Mouse (Mus musculus) intestine, embryonic 15.5 days (tissue): ENCODE measurements at regions not wholly inside any gene's neighbourhood (a gene's known extent, or its start where the extent isn't known, plus 50 kb on each side); places are given as distances from the start of the nearest gene placed in this dataset.

ENCODE experiments used
- ATAC-seq: fragments of 200-750 bp; cut with Nextera tagmentation; 2 replicates; pipeline ENCODE4 v1.8.0; 2017; ENCODE audit warnings: moderate TSS enrichment, moderate library complexity
- H3K27ac ChIP-seq: fragments of 300-500 bp; sonication (generic); 2 replicates; pipeline ENCODE4 v1.5.1; 2015; ENCODE audit warnings: mild to moderate bottlenecking, inconsistent platforms
- H3K27me3 ChIP-seq: fragments of 300-500 bp; sonication (generic); replicated peaks from 2 replicates; pipeline ENCODE4 v1.6.1; 2015; ENCODE audit warnings: inconsistent platforms
- H3K36me3 ChIP-seq: fragments of 300-500 bp; sonication (generic); 2 replicates; pipeline ENCODE4 v1.6.1; 2015; ENCODE audit warnings: inconsistent platforms
- H3K4me1 ChIP-seq: fragments of 300-500 bp; sonication (generic); replicated peaks from 2 replicates; pipeline ENCODE4 v1.6.1; 2015; ENCODE audit warnings: inconsistent platforms
- H3K4me2 ChIP-seq: fragments of 300-500 bp; sonication (generic); replicated peaks from 2 replicates; pipeline ENCODE4 v1.6.1; 2015; ENCODE audit warnings: mild to moderate bottlenecking, inconsistent platforms
- H3K4me3 ChIP-seq: fragments of 300-500 bp; sonication (generic); replicated peaks from 2 replicates; pipeline ENCODE4 v1.5.1; 2015; ENCODE audit warnings: inconsistent platforms
- H3K9ac ChIP-seq: fragments of 300-500 bp; sonication (generic); 2 replicates; pipeline ENCODE4 v1.6.1; 2015; ENCODE audit warnings: inconsistent platforms
- H3K9me3 ChIP-seq: fragments of 300-500 bp; sonication (generic); 2 replicates; pipeline ENCODE4 v1.6.1; 2016; ENCODE audit warnings: inconsistent platforms
- WGBS: fragments of 180-500 bp; shearing (Covaris S2); methylation state at CpG from one replicate; pipeline ENCODE4 v1.1.7; 2015; 5-methylcytosine and 5-hydroxymethylcytosine counted together

DNA sequence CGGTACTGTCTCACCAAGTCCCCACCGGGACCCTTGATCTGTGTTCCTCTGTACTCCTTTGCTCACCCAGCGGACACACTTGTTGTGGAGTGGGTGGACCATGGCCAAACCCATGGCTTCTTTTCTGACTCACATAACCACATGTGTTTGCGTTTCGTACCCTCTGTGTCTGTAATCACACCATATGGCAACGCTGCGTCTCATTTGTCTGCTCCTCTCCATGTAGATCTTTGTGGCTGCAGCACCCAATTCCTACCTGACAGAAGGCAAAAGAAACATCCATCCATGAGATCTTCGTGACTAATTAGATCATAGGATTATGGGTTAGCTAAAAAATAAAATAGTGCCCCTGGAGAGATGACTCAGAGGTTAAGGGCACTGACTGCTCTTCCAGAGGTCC is 435.2 kb upstream of the Cd180 start:
- H3K9me3 ChIP-seq = no peaks in the 10 kb centered on the region
- no peak overlapping the region for H3K4me3 ChIP-seq
- H3K4me1 ChIP-seq = no peaks in the 10 kb centered on the region
- H3K27ac ChIP-seq = no peak overlapping the region
- 93% methylated on average over 8 of the region's 8 CpGs for WGBS
- ATAC-seq = no peak
- no peaks in the 10 kb centered on the region for H3K36me3 ChIP-seq
- H3K27me3 ChIP-seq = no peaks in the 10 kb centered on the region
- H3K9ac ChIP-seq = no peak overlapping the region
- no peak overlapping the region for H3K4me2 ChIP-seq

DNA sequence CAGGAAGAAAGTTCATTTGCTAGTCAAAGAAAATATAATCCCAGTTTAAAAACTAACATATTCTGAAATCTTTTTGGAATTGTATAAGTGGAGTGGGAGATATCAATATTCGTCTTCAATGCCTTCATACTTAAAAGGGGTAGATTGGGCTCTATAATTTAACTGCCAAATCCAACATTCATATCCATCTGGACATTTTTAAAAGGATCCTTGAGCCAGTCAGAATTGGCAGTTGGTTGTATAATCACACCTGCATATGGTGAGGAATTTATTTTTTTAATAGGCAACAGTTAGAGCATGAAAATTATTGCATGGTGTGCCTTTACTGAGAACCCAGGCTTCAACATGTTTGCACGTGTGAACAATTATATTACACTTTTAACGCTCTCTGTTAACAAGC is 419.5 kb upstream of the Cd180 start:
- WGBS = 90% methylated on average over 3 of the region's 3 CpGs
- Histone ChIP-seq H3K36me3 (no peaks in the 10 kb centered on the region), H3K27me3 (no peaks in the 10 kb centered on the region), H3K9me3 (no peaks in the 10 kb centered on the region), H3K9ac (no peak overlapping the region), H3K4me3 (no peak overlapping the region), H3K27ac (no peak overlapping the region), H3K4me1 (no peaks in the 10 kb centered on the region; the same call in 1 of the 2 replicates), H3K4me2 (no peak overlapping the region)
- no peak for ATAC-seq

DNA sequence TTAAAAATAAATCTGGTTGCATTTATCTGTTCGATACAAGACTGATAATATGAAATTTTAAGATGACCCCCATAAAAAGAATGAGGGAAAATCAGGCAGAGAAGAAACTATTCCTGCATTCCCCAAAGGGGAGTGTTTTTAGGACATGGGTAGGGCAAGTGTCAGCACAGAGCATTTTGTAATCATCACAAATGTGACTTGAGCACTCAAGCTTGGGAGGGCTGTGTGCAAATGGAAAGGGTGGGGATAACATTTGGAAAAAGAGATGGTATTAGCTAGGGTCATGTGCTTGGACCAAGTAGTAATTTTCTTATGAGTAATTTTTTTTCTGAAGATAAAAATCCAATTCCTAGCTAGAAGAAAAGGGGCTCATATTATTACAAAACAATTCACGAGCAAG is 418.1 kb upstream of the Cd180 start:
- H3K27me3 ChIP-seq = no peaks in the 10 kb centered on the region
- ATAC-seq = no peak

DNA sequence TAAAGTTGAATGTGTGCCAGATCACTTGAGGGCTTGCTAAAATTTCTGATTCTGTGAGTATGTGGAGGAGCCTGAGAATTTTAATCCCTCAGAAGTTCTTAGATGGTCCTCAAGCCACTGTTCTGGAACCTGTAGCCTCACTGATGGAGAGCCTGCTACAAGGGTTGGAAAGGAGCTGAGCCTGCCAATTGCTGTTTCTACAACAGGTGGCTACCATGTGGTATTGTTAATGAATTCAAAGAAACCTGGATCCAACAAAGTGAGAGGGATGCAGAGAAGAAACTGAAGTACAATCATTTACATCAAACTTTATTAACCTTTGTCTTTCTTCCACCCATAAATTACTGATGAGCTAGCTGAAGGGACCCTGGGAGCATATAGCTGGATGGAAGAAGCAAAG is 416.5 kb upstream of the Cd180 start:
- H3K27ac ChIP-seq = no peak overlapping the region
- no peak overlapping the region for H3K4me2 ChIP-seq
- no peaks in the 10 kb centered on the region for H3K27me3 ChIP-seq
- no peak overlapping the region for H3K9ac ChIP-seq
- no peak overlapping the region for H3K4me3 ChIP-seq
- H3K36me3 ChIP-seq = no peaks in the 10 kb centered on the region
- H3K9me3 ChIP-seq = no peaks in the 10 kb centered on the region
- ATAC-seq = no peak
- H3K4me1 ChIP-seq = no peaks in the 10 kb centered on the region; the same call in 1 of the 2 replicates

More for the DNA sequence above, 418.1 kb upstream of the Cd180 start:
- H3K27ac ChIP-seq = no peak overlapping the region
- no peaks in the 10 kb centered on the region; the same call in 1 of the 2 replicates for H3K4me1 ChIP-seq
- no peaks in the 10 kb centered on the region for H3K9me3 ChIP-seq
- no peak overlapping the region for H3K9ac ChIP-seq
- WGBS = 79% methylated on average over 2 of the region's 2 CpGs
- H3K4me2 ChIP-seq = no peak overlapping the region
- no peak overlapping the region for H3K4me3 ChIP-seq
- no peaks in the 10 kb centered on the region for H3K36me3 ChIP-seq

DNA sequence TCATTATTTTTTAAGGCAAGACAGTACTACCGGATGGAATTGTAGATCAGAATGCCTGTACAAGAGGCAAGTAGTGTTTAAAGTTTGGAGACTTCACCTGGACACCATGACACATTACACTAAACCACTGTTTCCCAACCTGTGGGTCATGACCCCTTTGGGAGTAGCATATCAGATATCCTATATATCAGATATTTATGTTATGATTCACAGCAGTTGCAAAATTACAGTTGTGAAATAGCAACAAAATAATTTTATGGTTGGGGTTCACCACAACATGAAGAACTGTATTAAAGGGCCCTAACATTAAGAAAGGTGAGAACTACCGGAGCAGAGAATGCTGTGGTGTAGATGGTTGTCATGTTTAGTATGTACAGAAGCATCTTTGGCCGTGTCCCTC is 413.2 kb upstream of the Cd180 start:
- no peaks in the 10 kb centered on the region for H3K36me3 ChIP-seq
- no peaks in the 10 kb centered on the region; the same call in 1 of the 2 replicates for H3K4me1 ChIP-seq
- H3K27me3 ChIP-seq = no peaks in the 10 kb centered on the region
- H3K9ac ChIP-seq = no peak overlapping the region
- WGBS = 93% methylated on average over 3 of the region's 3 CpGs
- no peak for ATAC-seq
- no peak overlapping the region for H3K4me2 ChIP-seq
- H3K27ac ChIP-seq = no peak overlapping the region
- H3K4me3 ChIP-seq = no peak overlapping the region
- no peaks in the 10 kb centered on the region for H3K9me3 ChIP-seq

DNA sequence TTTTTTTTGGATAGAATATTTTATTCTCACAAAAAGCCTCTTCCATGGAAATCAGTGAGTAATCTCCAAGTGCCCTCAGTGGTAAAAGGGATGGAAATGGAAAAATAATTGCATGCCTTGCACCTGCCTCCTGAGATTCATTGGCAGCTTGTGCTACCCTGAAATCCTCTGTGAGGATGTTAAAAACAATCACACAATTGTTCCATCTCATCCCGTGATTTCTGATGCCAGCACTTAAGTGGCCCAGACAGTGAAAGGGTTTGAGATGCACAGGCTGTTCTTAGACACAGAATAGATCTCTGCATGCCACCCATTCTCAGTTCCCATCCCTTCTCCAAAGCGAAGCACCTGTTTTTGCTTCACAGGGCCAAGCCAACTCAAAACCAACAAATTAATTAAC is 398.9 kb upstream of the Cd180 start:
- Histone ChIP-seq H3K27ac (no peak overlapping the region), H3K36me3 (no peaks in the 10 kb centered on the region), H3K4me3 (no peak overlapping the region), H3K4me1 (no peaks in the 10 kb centered on the region), H3K4me2 (no peak overlapping the region), H3K9ac (no peak overlapping the region), H3K9me3 (no peaks in the 10 kb centered on the region), H3K27me3 (no peaks in the 10 kb centered on the region)
- no peak for ATAC-seq
- WGBS = 86% methylated on average over 2 of the region's 2 CpGs

DNA sequence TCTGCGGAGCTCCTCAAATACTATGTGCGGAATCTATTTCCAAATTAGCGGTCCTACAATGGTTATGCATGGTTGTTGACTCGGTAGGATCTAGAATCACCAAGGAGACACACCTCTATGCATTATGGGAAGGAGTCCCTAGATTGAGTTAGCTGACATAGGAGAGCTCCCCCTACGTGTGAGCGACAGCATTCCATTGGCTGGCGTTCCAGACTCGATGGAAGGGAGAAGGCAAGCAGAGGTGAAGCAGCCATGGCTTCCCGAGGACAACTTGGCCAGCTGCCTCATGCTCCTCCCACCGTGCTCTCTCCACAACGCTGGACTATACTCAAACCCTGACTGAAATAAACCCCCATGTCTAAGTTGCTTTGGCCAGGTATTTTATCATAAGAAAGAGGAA is 398.3 kb upstream of the Cd180 start:
- no peak overlapping the region for H3K4me2 ChIP-seq
- ATAC-seq = no peak
- H3K4me3 ChIP-seq = no peak overlapping the region
- no peaks in the 10 kb centered on the region for H3K27me3 ChIP-seq
- no peaks in the 10 kb centered on the region for H3K9me3 ChIP-seq
- no peaks in the 10 kb centered on the region for H3K36me3 ChIP-seq
- no peak overlapping the region for H3K9ac ChIP-seq
- H3K27ac ChIP-seq = no peak overlapping the region
- 81% methylated on average over 11 of the region's 11 CpGs for WGBS
- H3K4me1 ChIP-seq = no peaks in the 10 kb centered on the region

DNA sequence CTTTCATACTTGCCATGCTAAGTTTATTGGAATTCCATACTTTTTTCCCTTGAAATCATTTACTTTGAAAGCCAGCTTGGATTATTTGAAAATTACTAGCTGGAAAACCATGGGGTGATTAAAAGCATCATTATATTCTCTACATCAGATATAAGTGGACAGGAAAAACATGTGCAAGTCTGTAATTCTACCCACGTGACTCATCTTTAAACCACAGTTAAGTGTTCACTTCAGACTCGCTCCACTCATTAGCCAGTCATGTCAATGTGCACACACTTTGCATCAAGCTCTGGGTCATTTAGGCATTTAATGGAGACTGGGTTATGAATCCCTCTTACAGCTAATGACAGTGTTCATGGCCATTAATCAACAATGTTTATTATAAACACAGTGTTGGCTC is 385.4 kb upstream of the Cd180 start:
- 42% methylated on average over 2 of the region's 2 CpGs for WGBS
- Histone ChIP-seq H3K9me3 (no peaks in the 10 kb centered on the region), H3K4me2 (no peak overlapping the region), H3K9ac (no peak overlapping the region), H3K4me1 (no peaks in the 10 kb centered on the region), H3K27me3 (no peaks in the 10 kb centered on the region), H3K27ac (no peak overlapping the region), H3K36me3 (no peaks in the 10 kb centered on the region), H3K4me3 (no peak overlapping the region)
- ATAC-seq = peak; percentile 43; the same call in 1 of the 2 replicates

DNA sequence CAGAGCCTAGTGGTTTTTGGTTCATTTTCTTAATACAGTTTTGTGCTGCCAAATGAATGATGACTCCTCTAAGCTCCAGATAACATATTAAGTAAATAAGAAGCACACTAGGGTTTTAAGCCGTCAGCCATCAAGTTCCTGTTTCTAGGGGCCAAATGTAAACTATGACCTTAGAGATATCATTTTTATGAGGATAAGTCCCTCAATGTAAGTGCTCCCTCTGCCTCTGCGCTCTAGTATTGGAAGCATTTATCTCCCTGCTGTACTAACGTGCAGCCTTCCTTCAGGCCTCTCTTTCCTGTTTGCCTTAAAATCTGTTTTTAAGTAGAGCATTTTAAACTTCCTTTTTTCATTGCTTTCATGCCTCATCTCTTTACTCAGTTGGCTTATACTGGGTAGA is 381.3 kb upstream of the Cd180 start:
- Histone ChIP-seq H3K9ac (no peak overlapping the region), H3K9me3 (no peaks in the 10 kb centered on the region), H3K27me3 (no peaks in the 10 kb centered on the region), H3K27ac (no peak overlapping the region), H3K4me3 (no peak overlapping the region), H3K4me1 (no peaks in the 10 kb centered on the region), H3K36me3 (no peaks in the 10 kb centered on the region), H3K4me2 (no peak overlapping the region)
- no peak for ATAC-seq
- WGBS = 10% methylated on average over 3 of the region's 3 CpGs

DNA sequence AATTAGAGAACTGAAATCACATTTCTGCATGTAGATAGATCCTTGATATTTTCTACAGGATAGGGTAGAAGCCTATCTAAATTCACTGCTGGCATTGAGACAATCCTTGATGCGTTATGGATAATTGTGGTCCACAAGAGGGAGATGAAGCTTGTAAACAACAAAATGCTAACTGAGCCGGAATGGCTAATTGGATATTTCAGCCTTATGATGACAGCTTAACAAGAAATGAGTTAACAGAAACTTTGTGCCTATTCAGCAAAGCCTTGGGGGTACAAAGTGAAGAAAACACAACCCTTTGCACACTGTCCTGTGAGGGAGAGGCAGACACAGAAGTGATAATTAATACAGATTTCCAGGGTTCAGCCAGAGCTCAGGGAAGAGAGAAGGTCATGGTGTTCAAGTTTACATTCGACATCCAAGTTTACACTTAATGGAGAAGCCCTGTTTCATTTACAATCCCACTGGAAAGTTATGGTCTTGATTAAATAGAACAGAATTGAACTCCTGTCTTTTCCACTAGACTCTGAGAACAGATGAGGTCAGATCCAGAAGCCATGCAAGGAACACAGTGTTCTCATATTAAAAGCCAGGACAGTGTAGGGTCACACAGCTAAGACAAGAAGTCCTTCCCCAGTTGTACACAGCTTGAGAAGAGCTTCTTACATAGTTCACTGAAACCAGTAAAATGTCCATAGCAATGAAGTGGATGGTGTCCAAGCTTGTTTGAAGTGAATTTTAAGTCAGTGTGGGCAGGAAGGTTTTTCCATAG is 377.3 kb upstream of the Cd180 start:
- WGBS = 69% methylated on average over 3 of the region's 3 CpGs

DNA sequence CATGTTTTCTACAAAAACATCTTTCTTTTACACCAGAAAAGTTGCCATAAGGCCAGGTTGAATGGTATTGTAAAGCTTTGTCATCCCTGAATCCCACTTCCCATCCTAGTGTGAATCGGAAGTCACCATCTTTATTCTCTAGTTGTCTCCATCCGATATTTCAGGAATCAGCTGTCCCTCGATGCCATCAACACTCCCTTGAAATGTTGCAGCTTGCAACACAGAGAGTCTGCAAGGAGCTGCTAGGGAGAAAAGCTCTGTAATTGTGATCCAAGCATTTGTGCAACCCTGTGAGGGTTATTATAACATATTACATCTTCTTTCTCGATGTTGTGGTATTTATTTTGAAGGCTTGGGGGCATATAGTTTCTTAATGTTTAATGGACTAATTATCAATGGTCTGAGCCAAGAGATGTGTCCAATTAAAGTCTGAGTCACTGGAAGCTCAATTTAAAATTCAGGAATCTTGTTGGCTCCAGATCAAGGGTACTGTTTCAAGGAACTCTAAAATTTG is 374.4 kb upstream of the Cd180 start:
- ATAC-seq = no peak
- Histone ChIP-seq H3K27ac (no peak overlapping the region), H3K36me3 (no peaks in the 10 kb centered on the region), H3K9ac (no peak overlapping the region), H3K4me2 (no peak overlapping the region), H3K27me3 (no peaks in the 10 kb centered on the region), H3K4me1 (no peaks in the 10 kb centered on the region), H3K4me3 (no peak overlapping the region), H3K9me3 (no peaks in the 10 kb centered on the region)
- 74% methylated on average over 4 of the region's 4 CpGs for WGBS

More for the DNA sequence above, 377.3 kb upstream of the Cd180 start:
- no peak overlapping the region for H3K4me2 ChIP-seq
- no peak overlapping the region for H3K9ac ChIP-seq
- H3K27me3 ChIP-seq = no peaks in the 10 kb centered on the region
- no peaks in the 10 kb centered on the region for H3K36me3 ChIP-seq
- H3K27ac ChIP-seq = no peak overlapping the region
- H3K4me1 ChIP-seq = no peaks in the 10 kb centered on the region
- no peak overlapping the region for H3K4me3 ChIP-seq
- no peaks in the 10 kb centered on the region for H3K9me3 ChIP-seq
- ATAC-seq = no peak

DNA sequence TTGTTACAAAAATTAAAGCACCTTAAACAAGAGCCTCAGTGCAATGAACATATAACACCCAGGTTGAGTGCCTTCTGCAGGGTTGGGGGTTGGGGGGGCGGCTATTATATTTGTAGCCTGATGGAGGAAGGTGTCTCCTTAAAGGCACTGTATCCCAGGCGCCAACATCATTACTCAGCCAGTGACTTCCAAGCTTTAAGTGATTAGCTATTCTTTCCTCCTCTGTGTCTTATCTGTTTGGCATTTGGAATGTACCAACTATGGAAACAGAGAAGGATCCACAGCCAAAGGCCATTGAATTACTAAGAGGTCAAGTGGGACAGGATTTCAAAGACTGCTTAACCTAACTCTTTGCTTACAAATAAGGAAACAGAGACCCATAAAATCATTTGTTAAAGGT is 373.9 kb upstream of the Cd180 start:
- Histone ChIP-seq H3K27me3 (no peaks in the 10 kb centered on the region), H3K9ac (no peak overlapping the region), H3K4me3 (no peak overlapping the region), H3K4me1 (no peaks in the 10 kb centered on the region), H3K9me3 (no peaks in the 10 kb centered on the region), H3K27ac (no peak overlapping the region), H3K4me2 (no peak overlapping the region), H3K36me3 (no peaks in the 10 kb centered on the region)
- no peak for ATAC-seq
- WGBS = 68% methylated on average over 2 of the region's 2 CpGs

DNA sequence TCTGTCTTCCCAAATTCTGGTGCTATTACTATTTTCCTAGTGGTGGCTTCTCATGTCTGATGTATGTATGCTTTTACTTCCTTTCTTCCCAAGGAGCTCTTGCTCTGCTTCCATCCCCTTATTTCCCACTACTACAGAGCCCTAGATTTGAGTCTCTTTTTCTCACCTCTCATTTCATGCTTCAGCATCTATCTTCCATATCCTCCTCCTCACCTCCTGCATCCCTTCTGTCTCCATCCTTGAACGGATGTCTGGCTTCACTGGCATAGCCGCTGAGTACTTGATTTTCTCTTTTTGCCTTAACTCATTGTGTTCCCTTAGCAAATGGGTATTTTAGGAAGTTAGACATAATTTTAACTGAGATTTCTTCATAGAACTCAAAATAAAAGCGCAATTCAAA is 369.5 kb upstream of the Cd180 start:
- WGBS = 90% methylated on average over 3 of the region's 3 CpGs
- Histone ChIP-seq H3K27me3 (no peaks in the 10 kb centered on the region), H3K9me3 (no peaks in the 10 kb centered on the region)

More for the DNA sequence above, 369.5 kb upstream of the Cd180 start:
- Histone ChIP-seq H3K27ac (no peak overlapping the region), H3K36me3 (no peaks in the 10 kb centered on the region), H3K4me1 (no peaks in the 10 kb centered on the region), H3K4me3 (no peak overlapping the region), H3K9ac (no peak overlapping the region), H3K4me2 (no peak overlapping the region)
- ATAC-seq = no peak
